Comparison of ENCODE assay signal across 16 mouse cellular contexts in the genomic region with DNA sequence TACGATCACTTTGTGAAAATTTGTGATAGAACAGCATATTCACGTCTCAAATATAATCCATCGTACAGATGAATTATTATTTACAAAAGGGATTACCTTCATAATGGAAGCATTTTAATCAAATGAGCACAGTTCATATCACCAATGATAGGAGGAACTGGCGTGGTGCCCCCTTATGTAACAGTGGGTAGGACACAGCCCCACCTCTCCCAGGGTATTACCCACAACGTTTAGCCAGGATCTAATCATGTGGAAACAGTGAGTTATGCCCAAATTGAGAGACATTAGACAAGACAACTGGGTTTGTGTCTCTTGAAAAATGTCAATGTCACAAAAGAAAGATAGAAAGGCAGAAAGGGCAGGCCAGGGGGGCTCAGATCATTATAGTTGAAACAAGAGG.
DNase-seq lines count a peak whose midpoint lies in the region; ATAC-seq lines count a peak whose summit lies in the region.
"Had no signal": no experiment of that assay in that cellular context is flagged by ENCODE, and none has a peak within 500 bp of the region (broad histone marks: within the 10 kb centered on the region; RNA-seq: fewer than 3 reads in every experiment).

No protein-coding gene starts in this region.

- no peak for ATAC-seq in erythroblast, adult 5-6 weeks (replicated peaks; ENCODE audit: low FRiP score, poor library complexity, severe bottlenecking)
- ATAC-seq: forebrain, embryonic 16.5 days; hindbrain, embryonic 16.5 days; inflammation-experienced regulatory T-cells, adult 6 months; intestine, postnatal 0 days had no signal

- DNase-seq in retina, postnatal 1 day = peak; percentile 59
- no peak for DNase-seq in retina, embryonic 14.5 days (ENCODE audit: low spot score)
- peak; percentile 38 for DNase-seq in cerebellum, adult 8-10 months
- peak; percentile 45 to 58 for DNase-seq in cerebellum, postnatal 14 days
- DNase-seq in c-Kit-positive CD71-positive TER-119-positive erythroid progenitor cells, embryonic 14.5 days (ENCODE audit: low spot score) = no peak
- no peak for DNase-seq in heart, adult 9 months (ENCODE audit: low spot score in 2 of 2)
- DNase-seq: adrenal gland, postnatal 14 days; embryo, embryonic 11 days; gastrocnemius, postnatal 10 days; heart, adult 2 months; kidney, adult 8-10 months had no signal

Comparison
In these comparisons a context has a peak if more than half of its experiments do, and no peak if none do; other contexts are left out.
1. DNase-seq: peak in retina, postnatal 1 day (single experiment), cerebellum, adult 8-10 months (single experiment) and cerebellum, postnatal 14 days (2 of 2); none in retina, embryonic 14.5 days (single experiment), c-Kit-positive CD71-positive TER-119-positive erythroid progenitor cells, embryonic 14.5 days (single experiment) and heart, adult 9 months (0 of 2).